Mouse (Mus musculus) liver, embryonic 11.5 days (tissue): Measurements from ENCODE around the gene Ranbp3. TPM values are rescaled to one million over a fixed set of nuclear protein-coding genes. Genes with fewer than 3 reads are reported as not detected.

Experiments
- ATAC-seq: fragments of 200-750 bp; cut with Nextera tagmentation; replicated peaks from 2 replicates; pipeline ENCODE4 v1.8.0; 2017; ENCODE audit warnings: moderate number of reproducible peaks, mild to moderate bottlenecking, moderate TSS enrichment, moderate library complexity; ENCODE audit not compliant: low FRiP score
- DNase-seq: peaks from one replicate; pipeline ENCODE4 v3.0.0-alpha.2; 2017; ENCODE audit warnings: low spot score
- H3K27ac ChIP-seq: fragments of 300-500 bp; sonication (generic); 2 replicates; pipeline ENCODE4 v1.5.1; 2014; ENCODE audit warnings: mild to moderate bottlenecking, low read depth, low read length, control low read depth
- H3K27me3 ChIP-seq: fragments of 300-500 bp; sonication (generic); replicated peaks from 2 replicates; pipeline ENCODE4 v1.6.1; 2014; ENCODE audit warnings: low read length, mixed read lengths; ENCODE audit not compliant: control insufficient read depth, insufficient read depth
- H3K36me3 ChIP-seq: fragments of 300-500 bp; sonication (generic); 2 replicates; pipeline ENCODE4 v1.6.1; 2014; ENCODE audit warnings: mild to moderate bottlenecking, low read length, moderate library complexity, mixed read lengths; ENCODE audit not compliant: control insufficient read depth, insufficient read depth
- H3K4me1 ChIP-seq: fragments of 300-500 bp; sonication (generic); replicated peaks from 2 replicates; pipeline ENCODE4 v1.6.1; 2014; ENCODE audit warnings: low read length, mixed read lengths; ENCODE audit not compliant: control insufficient read depth, insufficient read depth
- H3K4me2 ChIP-seq: fragments of 300-500 bp; sonication (generic); 2 replicates; pipeline ENCODE4 v1.6.1; 2014; ENCODE audit warnings: mild to moderate bottlenecking, control low read depth, moderate library complexity
- H3K4me3 ChIP-seq: fragments of 300-500 bp; sonication (generic); 2 replicates; pipeline ENCODE4 v1.5.1; 2014; ENCODE audit warnings: low read depth, low read length, control low read depth
- H3K9ac ChIP-seq: fragments of 300-500 bp; sonication (generic); 2 replicates; pipeline ENCODE4 v1.6.1; 2014; ENCODE audit warnings: low read depth, low read length, control low read depth
- H3K9me3 ChIP-seq: fragments of 300-500 bp; sonication (generic); 2 replicates; pipeline ENCODE4 v1.6.1; 2016; ENCODE audit warnings: low read length, inconsistent platforms, mixed read lengths; ENCODE audit not compliant: control insufficient read depth
- WGBS: fragments of 180-500 bp; shearing (Covaris S2); extraction: QIAGEN DNeasy Blood & Tissue Kit; methylation state at CpG from one replicate; pipeline ENCODE4 v1.1.7; 2014; 5-methylcytosine and 5-hydroxymethylcytosine counted together
- polyA plus RNA-seq: library from polyadenylated mRNA; unstranded; fragments of >200 nt; fragmentation: Nextera tagmentation; extraction: Ambion mirVana; gene quantifications from 2 replicates; pipeline ENCODE4 v1.2.1, GENCODE M21; 2014

Gene Ranbp3
- polyA plus RNA-seq, 1 experiment from 2014 or later: 94.3 TPM

- no peak overlapping the region for H3K9ac ChIP-seq
- ATAC-seq: no peak
- WGBS: 88% methylated on average over 4 of the region's 4 CpGs
Measured at GRCm38 (mm10) chr17:56708692-56709091, 35.6 kb downstream of the Ranbp3 start.

GRCm38 (mm10) chr17:56709708-56710107 is 36.6 kb downstream of the Ranbp3 start:
- Histone ChIP-seq H3K9ac (no peak overlapping the region), H3K4me2 (no peak overlapping the region), H3K27ac (no peak overlapping the region; the same call in 1 of the 2 replicates), H3K36me3 (peaks cover 79% of the 10 kb centered on the region), H3K4me3 (no peak overlapping the region), H3K4me1 (no peaks in the 10 kb centered on the region), H3K9me3 (no peaks in the 10 kb centered on the region), H3K27me3 (no peaks in the 10 kb centered on the region)
- no peak for ATAC-seq
- 94% methylated on average over 3 of the region's 3 CpGs for WGBS
- DNase-seq: no peak

More at GRCm38 (mm10) chr17:56708692-56709091, 35.6 kb downstream of the Ranbp3 start:
- Histone ChIP-seq H3K36me3 (peaks cover 87% of the 10 kb centered on the region), H3K27ac (no peak overlapping the region), H3K9me3 (no peaks in the 10 kb centered on the region), H3K4me3 (no peak overlapping the region), H3K27me3 (no peaks in the 10 kb centered on the region), H3K4me2 (no peak overlapping the region), H3K4me1 (no peaks in the 10 kb centered on the region)
- no peak for DNase-seq

- Histone ChIP-seq H3K4me2 (peak overlapping the region; percentile 80), H3K27ac (no peak overlapping the region), H3K9ac (no peak overlapping the region), H3K4me1 (peaks cover 16% of the 10 kb centered on the region), H3K4me3 (no peak overlapping the region; the same call in 1 of the 2 replicates), H3K27me3 (no peaks in the 10 kb centered on the region), H3K36me3 (peaks cover 25% of the 10 kb centered on the region), H3K9me3 (no peaks in the 10 kb centered on the region)
- DNase-seq: no peak
- 49% methylated on average over 11 of the region's 11 CpGs for WGBS
- ATAC-seq: no peak
Measured at GRCm38 (mm10) chr17:56715360-56715759, 42.3 kb downstream of the Ranbp3 start.

GRCm38 (mm10) chr17:56715914-56716654 is 43.0 kb downstream of the Ranbp3 start:
- no peaks in the 10 kb centered on the region for H3K9me3 ChIP-seq
- ATAC-seq (no peak), DNase-seq (peak; percentile 51)
- peak overlapping the region; percentile 80 for H3K4me2 ChIP-seq
- H3K4me1 ChIP-seq: peaks cover 16% of the 10 kb centered on the region
- H3K27me3 ChIP-seq: no peaks in the 10 kb centered on the region
- H3K9ac ChIP-seq: peak overlapping the region; percentile 68
- H3K27ac ChIP-seq: no peak overlapping the region
- H3K4me3 ChIP-seq: peak overlapping the region; percentile 70
- peaks cover 20% of the 10 kb centered on the region for H3K36me3 ChIP-seq
- 27% methylated on average over 22 of the region's 22 CpGs for WGBS

GRCm38 (mm10) chr17:56716655-56717362 is 43.7 kb downstream of the Ranbp3 start:
- ATAC-seq: peak; percentile 87
- peak overlapping the region; percentile 80 for H3K4me2 ChIP-seq
- peak overlapping the region; percentile 47; the same call in 1 of the 2 replicates for H3K27ac ChIP-seq
- H3K9ac ChIP-seq: peak overlapping the region; percentile 68
- 0% methylated on average over 55 of the region's 55 CpGs for WGBS
- peaks cover 16% of the 10 kb centered on the region for H3K4me1 ChIP-seq
- no peaks in the 10 kb centered on the region for H3K9me3 ChIP-seq
- DNase-seq: peak; percentile 98
- H3K27me3 ChIP-seq: no peaks in the 10 kb centered on the region
- H3K4me3 ChIP-seq: peak overlapping the region; percentile 70
- peaks cover 14% of the 10 kb centered on the region for H3K36me3 ChIP-seq

GRCm38 (mm10) chr17:56717363-56718058 is 44.4 kb downstream of the Ranbp3 start, which contains the start of the genes Ndufa11 and Vmac:
Gene Ndufa11, plus strand, starts transcription at chr17:56717767.
Gene Vmac, minus strand, starts transcription at chr17:56718022.
- no peaks in the 10 kb centered on the region for H3K27me3 ChIP-seq
- H3K4me2 ChIP-seq: peak within 1 kb of the TSS; percentile 80
- H3K4me1 ChIP-seq: peaks cover 16% of the 10 kb centered on the region
- H3K27ac ChIP-seq: peak within 1 kb of the TSS; percentile 57
- peaks cover 12% of the 10 kb centered on the region for H3K36me3 ChIP-seq
- DNase-seq: peak; percentile 97
- WGBS: under 1% methylated on average over 59 of the region's 59 CpGs
- H3K9ac ChIP-seq: peak within 1 kb of the TSS; percentile 72
- no peaks in the 10 kb centered on the region for H3K9me3 ChIP-seq
- peak within 1 kb of the TSS; percentile 70 for H3K4me3 ChIP-seq
- ATAC-seq: peak; percentile 76

- no peak for ATAC-seq
- Histone ChIP-seq H3K27ac (no peak overlapping the region), H3K27me3 (no peaks in the 10 kb centered on the region; the same call in 1 of the 2 replicates), H3K36me3 (peaks cover 15% of the 10 kb centered on the region; the same call in 1 of the 2 replicates), H3K9me3 (no peaks in the 10 kb centered on the region), H3K4me3 (no peak overlapping the region), H3K4me2 (no peak overlapping the region), H3K4me1 (peaks cover 17% of the 10 kb centered on the region), H3K9ac (no peak overlapping the region)
- DNase-seq: no peak
- WGBS: 69% methylated on average over 5 of the region's 5 CpGs
Measured at GRCm38 (mm10) chr17:56722441-56722840, 49.3 kb downstream of the Ranbp3 start.

- Histone ChIP-seq H3K9ac (no peak overlapping the region), H3K9me3 (no peaks in the 10 kb centered on the region), H3K4me1 (peaks cover 23% of the 10 kb centered on the region), H3K27me3 (peaks cover 5% of the 10 kb centered on the region; the same call in 1 of the 2 replicates), H3K4me2 (no peak overlapping the region), H3K27ac (no peak overlapping the region), H3K36me3 (peaks cover 15% of the 10 kb centered on the region; the same call in 1 of the 2 replicates), H3K4me3 (no peak overlapping the region)
- ATAC-seq: no peak
- WGBS: 83% methylated on average over 11 of the region's 11 CpGs
- DNase-seq: no peak
Measured at GRCm38 (mm10) chr17:56723419-56724161, 50.5 kb downstream of the Ranbp3 start.
